Mouse (Mus musculus): ENCODE data around the gene Rhod.
A peak's percentile ranks its signal among the peaks of the same experiment; 100 is the strongest.
"Not testable (repeated sequence)": the region's sequence is repeated elsewhere in the genome, so short reads cannot be mapped to it uniquely, and the experiment has no call there.

Gene Rhod

GRCm38 (mm10) chr19:4398959-4399358, 40.3 kb downstream of the Rhod start:
- DNase-seq, result no peak

- DNase-seq, result no peak
Measured at GRCm38 (mm10) chr19:4398630-4398948, 40.6 kb downstream of the Rhod start.

GRCm38 (mm10) chr19:4397798-4398629, 41.2 kb downstream of the Rhod start, which contains the start of gene Kdm2a:
Kdm2a (minus strand) TSS chr19:4398285.
- peak; percentile 70 for DNase-seq

GRCm38 (mm10) chr19:4396998-4397797, 42.0 kb downstream of the Rhod start:
- DNase-seq, result peak; percentile 96

- peak; percentile 29 for DNase-seq
Measured at GRCm38 (mm10) chr19:4396081-4396997, 42.9 kb downstream of the Rhod start.

GRCm38 (mm10) chr19:4387276-4387675, 52.0 kb downstream of the Rhod start:
- no peak for DNase-seq

- no peak for DNase-seq
Measured at GRCm38 (mm10) chr19:4385026-4385425, 54.2 kb downstream of the Rhod start.

GRCm38 (mm10) chr19:4384322-4384721, 54.9 kb downstream of the Rhod start:
- no peak for DNase-seq

- no peak for DNase-seq
Measured at GRCm38 (mm10) chr19:4383306-4383705, 55.9 kb downstream of the Rhod start.

GRCm38 (mm10) chr19:4382303-4382702, 56.9 kb downstream of the Rhod start:
- not testable (repeated sequence) for DNase-seq

All from thymus, postnatal 25 days (tissue).